Mouse (Mus musculus) erythroblast, embryonic 14.5 days (primary cell): ENCODE measurements around the gene Slc22a18.

Source experiments
- GATA1 ChIP-seq: IDR thresholded peaks from 2 replicates; pipeline ENCODE4 v1.6.1; 2012; ENCODE audit warnings: low read length, inconsistent platforms, mixed read lengths
- TAL1 ChIP-seq: IDR thresholded peaks from 3 replicates; pipeline ENCODE4 v1.6.1; 2012; ENCODE audit warnings: low read length, inconsistent platforms, mixed read lengths

GRCm38 (mm10) chr7:143437894-143438581 is 35.5 kb upstream of the Slc22a18 start:
- TF ChIP-seq TAL1 (no peak), GATA1 (no peak)
